Mouse (Mus musculus): ENCODE data around the gene Faah. TPM values are rescaled to one million over a fixed set of nuclear protein-coding genes. Genes with fewer than 3 reads are reported as not detected.

Faah gene
- polyA plus RNA-seq, 1 experiment from 2014 or later = 0.61 TPM

DNA sequence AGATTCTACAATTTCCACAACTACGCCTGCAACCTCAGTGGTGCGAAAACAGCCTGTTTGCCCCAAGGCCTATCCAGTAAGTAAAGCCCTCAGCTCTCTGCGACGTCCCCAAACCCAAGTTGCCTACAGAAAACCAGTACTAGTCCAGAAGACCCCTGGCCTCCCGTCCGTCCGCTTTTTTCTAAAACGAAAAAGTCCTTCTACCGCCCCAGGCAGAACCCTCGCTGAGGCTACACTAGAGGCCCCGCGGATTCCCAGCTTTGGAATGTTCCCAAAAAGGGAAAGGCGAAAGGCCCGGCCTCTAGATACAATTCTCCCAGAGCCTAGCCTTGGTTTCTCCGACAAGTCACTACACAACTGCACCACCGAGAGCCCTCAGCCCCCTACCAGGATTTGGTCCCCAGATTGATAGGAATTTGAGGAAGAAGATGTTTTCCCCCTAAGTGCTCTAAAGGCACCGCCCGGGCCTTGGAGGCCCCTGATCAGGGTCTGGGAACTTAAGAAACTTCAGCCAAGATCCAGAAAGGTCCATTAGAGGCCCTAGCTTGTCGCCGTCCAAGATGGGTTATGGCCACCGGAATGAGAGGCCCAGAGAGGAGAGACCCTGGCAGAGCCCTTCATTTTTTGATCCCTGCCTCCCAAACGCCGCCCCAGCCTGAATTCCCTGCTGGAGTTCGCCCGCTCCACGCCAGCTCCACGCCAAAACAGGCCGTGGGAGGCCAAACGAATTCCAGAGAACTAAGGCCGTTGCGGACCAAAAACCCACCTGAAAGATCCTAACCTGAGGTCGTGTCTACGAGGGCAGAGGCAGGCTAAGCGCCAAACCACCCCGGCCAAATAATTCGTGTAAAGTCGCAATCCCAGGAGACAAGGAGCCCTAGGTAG lies 79.2 kb downstream of the Faah start:
- Histone ChIP-seq H3K27me3 (peaks cover 100% of the 10 kb centered on the region), H3K4me1 (peaks cover 36% of the 10 kb centered on the region), H3K4me3 (peak overlapping the region; percentile 45), H3K9ac (no peak overlapping the region), H3K36me3 (no peaks in the 10 kb centered on the region), H3K9me3 (no peaks in the 10 kb centered on the region), H3K4me2 (replicated peaks) (peak overlapping the region; percentile 68), H3K27ac (no peak overlapping the region)
- WGBS = 2% methylated on average over 37 of the region's 37 CpGs
- ATAC-seq (ENCODE audit: low FRiP score, low read depth) = no peak

DNA sequence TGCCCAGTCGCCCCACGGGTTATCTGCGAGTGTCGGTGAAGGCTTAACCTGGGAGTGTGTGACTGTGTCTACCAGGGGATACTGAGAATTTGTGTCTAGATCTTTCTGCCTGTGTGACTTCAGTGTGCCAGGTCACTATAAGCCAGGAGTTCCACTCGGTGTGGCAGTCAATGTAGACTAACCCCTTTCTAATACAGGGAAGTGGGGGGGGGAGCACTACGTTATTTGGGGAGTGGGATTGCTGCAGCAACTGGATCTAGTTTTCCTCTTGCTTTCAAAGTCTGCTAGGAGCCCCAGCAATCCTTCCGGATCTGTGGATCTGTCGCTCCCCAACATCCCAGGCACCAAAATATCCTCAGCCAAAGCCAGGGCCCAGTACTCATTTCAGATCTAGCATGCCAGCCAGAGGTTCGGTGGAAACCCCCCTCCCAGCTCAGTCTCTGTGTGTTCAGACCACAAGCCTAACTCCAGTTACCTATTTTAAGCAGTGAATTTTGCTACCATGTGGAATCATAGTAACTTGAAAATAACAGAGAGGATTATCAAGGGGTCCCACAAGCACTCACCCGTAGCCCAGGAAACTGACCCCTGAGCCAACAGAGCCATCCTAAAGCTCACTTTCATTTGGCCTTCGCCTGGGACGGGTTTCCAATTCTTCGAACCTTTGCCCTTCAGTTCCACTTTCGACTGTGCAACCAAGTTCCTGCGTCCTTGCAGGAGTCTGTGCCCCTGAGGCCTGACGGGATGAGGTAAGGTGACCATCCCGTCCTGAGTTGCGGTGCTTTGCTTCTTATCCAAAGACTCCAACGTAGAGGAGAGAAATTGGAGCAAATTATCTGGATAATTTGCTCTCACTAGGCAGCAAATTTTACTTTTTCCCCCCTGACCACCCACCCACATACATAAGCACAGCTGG lies 80.4 kb downstream of the Faah start:
- Histone ChIP-seq H3K4me1 (peaks cover 35% of the 10 kb centered on the region), H3K9me3 (no peaks in the 10 kb centered on the region), H3K27ac (no peak overlapping the region), H3K4me3 (no peak overlapping the region), H3K36me3 (no peaks in the 10 kb centered on the region), H3K9ac (no peak overlapping the region), H3K4me2 (replicated peaks) (no peak overlapping the region), H3K27me3 (peaks cover 100% of the 10 kb centered on the region)
- WGBS = 5% methylated on average over 19 of the region's 19 CpGs
- no peak for ATAC-seq (ENCODE audit: low FRiP score, low read depth)

GRCm38 (mm10) chr4:115936646-115937045 lies 81.1 kb downstream of the Faah start:
- no peak for ATAC-seq (ENCODE audit: low FRiP score, low read depth)
- H3K4me1 ChIP-seq = peaks cover 38% of the 10 kb centered on the region
- peak overlapping the region; percentile 11; the same call in 1 of the 2 replicates for H3K4me2 ChIP-seq (replicated peaks)
- H3K27me3 ChIP-seq = peaks cover 100% of the 10 kb centered on the region
- no peaks in the 10 kb centered on the region for H3K36me3 ChIP-seq
- H3K9ac ChIP-seq = no peak overlapping the region; the same call in 1 of the 2 replicates
- H3K27ac ChIP-seq = no peak overlapping the region
- H3K9me3 ChIP-seq = no peaks in the 10 kb centered on the region
- H3K4me3 ChIP-seq = peak overlapping the region; percentile 12; the same call in 1 of the 2 replicates
- WGBS = 1% methylated on average over 20 of the region's 20 CpGs

GRCm38 (mm10) chr4:115935835-115936581 lies 81.7 kb downstream of the Faah start:
- under 1% methylated on average over 36 of the region's 36 CpGs for WGBS

GRCm38 (mm10) chr4:115931556-115932088 lies 86.1 kb downstream of the Faah start:
- no peak overlapping the region for H3K27ac ChIP-seq
- no peak overlapping the region for H3K4me2 ChIP-seq (replicated peaks)
- ATAC-seq (ENCODE audit: low FRiP score, low read depth) = no peak
- no peaks in the 10 kb centered on the region for H3K9me3 ChIP-seq
- H3K4me1 ChIP-seq = peaks cover 18% of the 10 kb centered on the region
- no peak overlapping the region for H3K9ac ChIP-seq
- no peaks in the 10 kb centered on the region for H3K36me3 ChIP-seq
- H3K27me3 ChIP-seq = peaks cover 100% of the 10 kb centered on the region
- H3K4me3 ChIP-seq = no peak overlapping the region
- 39% methylated on average over 13 of the region's 13 CpGs for WGBS

More at GRCm38 (mm10) chr4:115935835-115936581, 81.7 kb downstream of the Faah start:
- H3K4me3 ChIP-seq = no peak overlapping the region; the same call in 1 of the 2 replicates
- H3K27ac ChIP-seq = no peak overlapping the region
- peak overlapping the region; percentile 11; the same call in 1 of the 2 replicates for H3K4me2 ChIP-seq (replicated peaks)
- peaks cover 39% of the 10 kb centered on the region for H3K4me1 ChIP-seq
- no peaks in the 10 kb centered on the region for H3K36me3 ChIP-seq
- no peak for ATAC-seq (ENCODE audit: low FRiP score, low read depth)
- H3K9ac ChIP-seq = no peak overlapping the region; the same call in 1 of the 2 replicates
- no peaks in the 10 kb centered on the region for H3K9me3 ChIP-seq
- H3K27me3 ChIP-seq = peaks cover 100% of the 10 kb centered on the region

GRCm38 (mm10) chr4:115927637-115928036 lies 90.1 kb downstream of the Faah start:
- Histone ChIP-seq H3K27me3 (peaks cover 96% of the 10 kb centered on the region), H3K27ac (no peak overlapping the region)
- WGBS = 39% methylated on average over 7 of the region's 7 CpGs

DNA sequence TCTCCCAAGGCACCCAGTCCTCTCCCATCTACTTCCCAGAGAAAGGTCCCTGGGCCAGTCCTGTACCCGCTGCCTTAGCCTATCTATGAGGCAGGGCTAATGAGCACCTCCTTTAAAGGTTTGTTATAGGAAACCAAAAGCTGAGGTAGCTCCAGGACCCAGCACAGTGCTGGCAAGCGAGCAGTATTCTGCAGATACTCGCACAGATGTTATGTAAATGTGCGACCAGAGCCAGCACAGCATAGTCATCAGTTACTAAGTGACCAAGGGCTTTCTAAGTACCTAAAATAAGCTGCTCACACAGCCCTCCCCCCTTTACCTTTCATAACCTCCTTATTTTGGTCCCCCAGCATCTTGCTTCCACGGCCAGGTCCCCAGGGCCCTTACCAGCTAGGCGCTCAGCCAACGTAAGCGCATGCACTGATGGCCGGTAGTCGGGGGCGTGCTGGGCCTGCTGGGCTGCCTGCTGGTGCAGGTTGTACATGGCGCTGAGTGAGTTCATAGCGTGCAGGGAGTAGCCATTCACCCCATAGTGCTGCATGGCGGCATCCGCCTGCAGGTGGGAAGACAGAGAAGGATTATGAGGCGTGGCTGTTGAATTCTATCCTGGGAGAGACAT lies 94.4 kb downstream of the Faah start:
- Histone ChIP-seq H3K27ac (no peak overlapping the region), H3K9ac (no peak overlapping the region), H3K9me3 (no peaks in the 10 kb centered on the region), H3K4me1 (no peaks in the 10 kb centered on the region), H3K27me3 (peaks cover 91% of the 10 kb centered on the region), H3K4me3 (no peak overlapping the region), H3K4me2 (replicated peaks) (no peak overlapping the region), H3K36me3 (no peaks in the 10 kb centered on the region)
- no peak; the same call in 1 of the 2 replicates for ATAC-seq (ENCODE audit: low FRiP score, low read depth)
- WGBS = 78% methylated on average over 16 of the region's 16 CpGs

More at GRCm38 (mm10) chr4:115927637-115928036, 90.1 kb downstream of the Faah start:
- Histone ChIP-seq H3K4me2 (replicated peaks) (no peak overlapping the region), H3K36me3 (no peaks in the 10 kb centered on the region), H3K4me1 (0 out of 2 replicates have a peak, but pooled peaks cover 3% of the 10 kb centered on the region), H3K4me3 (no peak overlapping the region), H3K9ac (no peak overlapping the region), H3K9me3 (no peaks in the 10 kb centered on the region)
- ATAC-seq (ENCODE audit: low FRiP score, low read depth) = no peak

GRCm38 (mm10) chr4:115922688-115923087 lies 95.0 kb downstream of the Faah start:
- H3K4me3 ChIP-seq = no peak overlapping the region
- no peaks in the 10 kb centered on the region for H3K9me3 ChIP-seq
- H3K36me3 ChIP-seq = no peaks in the 10 kb centered on the region
- H3K4me1 ChIP-seq = peaks cover 5% of the 10 kb centered on the region; the same call in 1 of the 2 replicates
- peaks cover 91% of the 10 kb centered on the region for H3K27me3 ChIP-seq
- H3K27ac ChIP-seq = no peak overlapping the region
- H3K4me2 ChIP-seq (replicated peaks) = no peak overlapping the region
- H3K9ac ChIP-seq = no peak overlapping the region
- no peak for ATAC-seq (ENCODE audit: low FRiP score, low read depth)
- 86% methylated on average over 5 of the region's 5 CpGs for WGBS

DNA sequence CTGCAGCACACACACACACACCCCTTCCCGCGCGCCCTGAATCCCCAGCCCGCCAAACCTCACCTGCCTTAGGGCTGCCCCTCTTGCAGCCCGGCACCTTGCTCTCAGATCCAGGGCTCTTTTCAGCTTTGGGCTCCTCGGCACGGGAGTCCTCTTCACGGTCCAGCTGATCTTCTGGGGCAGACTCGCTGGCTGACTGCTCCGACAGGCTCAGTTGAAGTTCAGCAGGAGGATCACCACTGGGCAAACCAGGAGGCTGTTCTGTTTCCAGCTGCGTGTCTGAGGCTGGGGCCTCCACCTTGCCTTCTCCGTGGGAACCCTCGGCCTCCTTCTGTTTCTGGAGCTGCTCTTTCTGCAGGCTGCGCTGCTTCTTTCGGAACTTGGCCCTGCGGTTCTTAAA lies 97.8 kb downstream of the Faah start:
- WGBS = 79% methylated on average over 16 of the region's 16 CpGs

More for the DNA sequence above, 97.8 kb downstream of the Faah start:
- Histone ChIP-seq H3K4me3 (no peak overlapping the region), H3K4me1 (peaks cover 5% of the 10 kb centered on the region; the same call in 1 of the 2 replicates), H3K9ac (no peak overlapping the region), H3K4me2 (replicated peaks) (no peak overlapping the region), H3K36me3 (no peaks in the 10 kb centered on the region), H3K27me3 (peaks cover 93% of the 10 kb centered on the region), H3K9me3 (no peaks in the 10 kb centered on the region), H3K27ac (no peak overlapping the region)
- no peak for ATAC-seq (ENCODE audit: low FRiP score, low read depth)
